Mouse (Mus musculus): ENCODE measurements around the gene Ift122. TPM values are rescaled to one million over a fixed set of nuclear protein-coding genes. Genes with fewer than 3 reads are reported as not detected.

The Ift122 gene
- polyA plus RNA-seq, 1 experiment: 4.6 TPM

- Histone ChIP-seq H3K27ac (ENCODE audit: insufficient read depth, low read length) (peak overlapping the region; percentile 47), H3K4me3 (ENCODE audit: extremely low read depth, insufficient read depth, insufficient read length) (no peak overlapping the region), H3K36me3 (ENCODE audit: control insufficient read depth, insufficient read depth, low read length) (no peaks in the 10 kb centered on the region), H3K27me3 (ENCODE audit: control insufficient read depth, insufficient read depth, low read length) (no peaks in the 10 kb centered on the region), H3K4me1 (ENCODE audit: control insufficient read depth, insufficient read depth, insufficient read length) (peaks cover 26% of the 10 kb centered on the region; the same call in 1 of the 2 replicates)
- DNase-seq (ENCODE audit: low read depth in 1 of 2, low spot score in 2 of 2): peak; percentile 34 to 39
- no peak for TF ChIP-seq POLR2A (IDR thresholded peaks at IDR 0.05; ENCODE audit: low read depth, low read length)
- 22% methylated on average over 3 of the region's 3 CpGs for WGBS
These were observed 55.8 kb downstream of the Ift122 start for GRCm38 (mm10) chr6:115909052-115909451.

DNA sequence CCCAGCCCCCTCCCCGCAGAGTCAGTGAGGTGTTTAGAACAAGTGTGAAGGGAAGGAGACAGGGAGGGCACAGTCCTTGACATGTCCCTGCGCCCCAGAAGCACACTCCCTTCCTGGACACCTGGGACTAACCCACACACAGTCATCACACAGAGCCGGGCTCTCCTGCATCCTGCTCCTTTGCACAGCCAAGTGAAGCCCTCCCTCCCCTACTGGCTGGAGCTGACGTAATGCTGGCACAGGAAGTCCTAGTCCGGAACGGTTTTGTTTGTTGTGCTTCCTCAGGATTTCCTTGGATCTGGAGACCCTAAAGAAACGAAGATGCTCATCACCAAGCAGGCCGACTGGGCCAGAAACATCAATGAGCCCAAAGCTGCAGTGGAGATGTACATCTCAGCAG, 56.7 kb downstream of the Ift122 start:
- WGBS: 24% methylated on average over 8 of the region's 8 CpGs
- H3K4me1 ChIP-seq (ENCODE audit: control insufficient read depth, insufficient read depth, insufficient read length): peaks cover 26% of the 10 kb centered on the region; the same call in 1 of the 2 replicates
- TF ChIP-seq CTCF (IDR thresholded peaks at IDR 0.05; ENCODE audit: extremely low read depth, insufficient read depth, insufficient read length, insufficient replicate concordance) (no peak), POLR2A (IDR thresholded peaks at IDR 0.05; ENCODE audit: low read depth, low read length) (no peak)
- no peak overlapping the region for H3K4me3 ChIP-seq (ENCODE audit: extremely low read depth, insufficient read depth, insufficient read length)
- no peaks in the 10 kb centered on the region for H3K36me3 ChIP-seq (ENCODE audit: control insufficient read depth, insufficient read depth, low read length)
- H3K27me3 ChIP-seq (ENCODE audit: control insufficient read depth, insufficient read depth, low read length): no peaks in the 10 kb centered on the region
- DNase-seq (ENCODE audit: low read depth in 1 of 2, low spot score in 2 of 2): no peak
- H3K27ac ChIP-seq (ENCODE audit: insufficient read depth, low read length): peak overlapping the region; percentile 3; the same call in 1 of the 2 replicates

DNA sequence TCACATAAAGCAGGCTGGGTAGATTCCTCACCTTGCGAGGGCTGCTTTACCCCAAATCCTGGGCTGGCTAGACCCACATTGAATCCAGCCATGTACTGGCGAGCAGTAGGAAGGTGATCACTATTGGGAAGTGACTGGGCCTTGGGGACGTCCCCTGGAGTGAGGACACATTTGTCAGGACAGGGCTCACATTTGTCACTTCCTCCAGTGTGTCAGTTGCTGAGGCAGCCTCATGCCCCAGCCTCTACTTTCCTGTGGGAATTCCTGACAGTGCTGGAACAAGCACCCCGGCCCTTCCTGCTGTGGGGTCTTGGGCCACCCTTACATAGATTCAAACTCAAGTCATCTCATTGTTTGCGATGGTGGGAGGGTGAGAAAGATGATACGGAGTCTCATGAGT, 58.5 kb downstream of the Ift122 start:
- Histone ChIP-seq H3K36me3 (ENCODE audit: control insufficient read depth, insufficient read depth, low read length) (no peaks in the 10 kb centered on the region), H3K4me3 (ENCODE audit: extremely low read depth, insufficient read depth, insufficient read length) (no peak overlapping the region), H3K27me3 (ENCODE audit: control insufficient read depth, insufficient read depth, low read length) (no peaks in the 10 kb centered on the region), H3K27ac (ENCODE audit: insufficient read depth, low read length) (no peak overlapping the region), H3K4me1 (ENCODE audit: control insufficient read depth, insufficient read depth, insufficient read length) (peaks cover 21% of the 10 kb centered on the region; the same call in 1 of the 2 replicates)
- 83% methylated on average over 6 of the region's 6 CpGs for WGBS
- no peak for TF ChIP-seq CTCF (IDR thresholded peaks at IDR 0.05; ENCODE audit: extremely low read depth, insufficient read depth, insufficient read length, insufficient replicate concordance)
- no peak for TF ChIP-seq POLR2A (IDR thresholded peaks at IDR 0.05; ENCODE audit: low read depth, low read length)
- no peak for DNase-seq (ENCODE audit: low read depth in 1 of 2, low spot score in 2 of 2)

GRCm38 (mm10) chr6:115913482-115913881, 60.2 kb downstream of the Ift122 start:
- WGBS: 92% methylated on average over 10 of the region's 10 CpGs
- H3K36me3 ChIP-seq (ENCODE audit: control insufficient read depth, insufficient read depth, low read length): no peaks in the 10 kb centered on the region
- H3K4me3 ChIP-seq (ENCODE audit: extremely low read depth, insufficient read depth, insufficient read length): no peak overlapping the region
- H3K27ac ChIP-seq (ENCODE audit: insufficient read depth, low read length): no peak overlapping the region
- H3K4me1 ChIP-seq (ENCODE audit: control insufficient read depth, insufficient read depth, insufficient read length): peaks cover 13% of the 10 kb centered on the region; the same call in 1 of the 2 replicates
- H3K27me3 ChIP-seq (ENCODE audit: control insufficient read depth, insufficient read depth, low read length): no peaks in the 10 kb centered on the region
- DNase-seq (ENCODE audit: low read depth in 1 of 2, low spot score in 2 of 2): no peak
- no peak for TF ChIP-seq CTCF (IDR thresholded peaks at IDR 0.05; ENCODE audit: extremely low read depth, insufficient read depth, insufficient read length, insufficient replicate concordance)
- no peak for TF ChIP-seq POLR2A (IDR thresholded peaks at IDR 0.05; ENCODE audit: low read depth, low read length)

- 96% methylated on average over 15 of the region's 15 CpGs for WGBS
- Histone ChIP-seq H3K27ac (ENCODE audit: insufficient read depth, low read length) (no peak overlapping the region), H3K27me3 (ENCODE audit: control insufficient read depth, insufficient read depth, low read length) (no peaks in the 10 kb centered on the region), H3K4me3 (ENCODE audit: extremely low read depth, insufficient read depth, insufficient read length) (no peak overlapping the region), H3K4me1 (ENCODE audit: control insufficient read depth, insufficient read depth, insufficient read length) (peaks cover 5% of the 10 kb centered on the region; the same call in 1 of the 2 replicates), H3K36me3 (ENCODE audit: control insufficient read depth, insufficient read depth, low read length) (no peaks in the 10 kb centered on the region)
- DNase-seq (ENCODE audit: low read depth in 1 of 2, low spot score in 2 of 2): no peak
- no peak for TF ChIP-seq POLR2A (IDR thresholded peaks at IDR 0.05; ENCODE audit: low read depth, low read length)
- TF ChIP-seq CTCF (IDR thresholded peaks at IDR 0.05; ENCODE audit: extremely low read depth, insufficient read depth, insufficient read length, insufficient replicate concordance): no peak
These were observed 61.4 kb downstream of the Ift122 start for GRCm38 (mm10) chr6:115914511-115915202.

GRCm38 (mm10) chr6:115915601-115916445, 62.6 kb downstream of the Ift122 start:
- no peak for DNase-seq (ENCODE audit: low read depth in 1 of 2, low spot score in 2 of 2)

More at GRCm38 (mm10) chr6:115915601-115916445, 62.6 kb downstream of the Ift122 start:
- Histone ChIP-seq H3K4me3 (ENCODE audit: extremely low read depth, insufficient read depth, insufficient read length) (no peak overlapping the region), H3K27ac (ENCODE audit: insufficient read depth, low read length) (no peak overlapping the region), H3K4me1 (ENCODE audit: control insufficient read depth, insufficient read depth, insufficient read length) (peaks cover 1% of the 10 kb centered on the region; the same call in 1 of the 2 replicates), H3K27me3 (ENCODE audit: control insufficient read depth, insufficient read depth, low read length) (no peaks in the 10 kb centered on the region), H3K36me3 (ENCODE audit: control insufficient read depth, insufficient read depth, low read length) (no peaks in the 10 kb centered on the region)
- TF ChIP-seq POLR2A (IDR thresholded peaks at IDR 0.05; ENCODE audit: low read depth, low read length) (no peak), CTCF (IDR thresholded peaks at IDR 0.05; ENCODE audit: extremely low read depth, insufficient read depth, insufficient read length, insufficient replicate concordance) (no peak)
- WGBS: 83% methylated on average over 17 of the region's 17 CpGs
